Mouse (Mus musculus) lung, postnatal 0 days (tissue): ENCODE measurements at regions not wholly inside any gene's neighbourhood (a gene's known extent, or its start where the extent isn't known, plus 50 kb on each side); places are given as distances from the start of the nearest gene placed in this dataset.

Experiments
- CTCF ChIP-seq: IDR thresholded peaks from 2 replicates; pipeline ENCODE4 v1.5.1; 2016; ENCODE audit warnings: antibody characterized with exemption, mild to moderate bottlenecking
- EP300 ChIP-seq: IDR thresholded peaks from 2 replicates; pipeline ENCODE4 v1.6.1; 2016; ENCODE audit warnings: antibody characterized with exemption, mild to moderate bottlenecking, control low read depth

DNA sequence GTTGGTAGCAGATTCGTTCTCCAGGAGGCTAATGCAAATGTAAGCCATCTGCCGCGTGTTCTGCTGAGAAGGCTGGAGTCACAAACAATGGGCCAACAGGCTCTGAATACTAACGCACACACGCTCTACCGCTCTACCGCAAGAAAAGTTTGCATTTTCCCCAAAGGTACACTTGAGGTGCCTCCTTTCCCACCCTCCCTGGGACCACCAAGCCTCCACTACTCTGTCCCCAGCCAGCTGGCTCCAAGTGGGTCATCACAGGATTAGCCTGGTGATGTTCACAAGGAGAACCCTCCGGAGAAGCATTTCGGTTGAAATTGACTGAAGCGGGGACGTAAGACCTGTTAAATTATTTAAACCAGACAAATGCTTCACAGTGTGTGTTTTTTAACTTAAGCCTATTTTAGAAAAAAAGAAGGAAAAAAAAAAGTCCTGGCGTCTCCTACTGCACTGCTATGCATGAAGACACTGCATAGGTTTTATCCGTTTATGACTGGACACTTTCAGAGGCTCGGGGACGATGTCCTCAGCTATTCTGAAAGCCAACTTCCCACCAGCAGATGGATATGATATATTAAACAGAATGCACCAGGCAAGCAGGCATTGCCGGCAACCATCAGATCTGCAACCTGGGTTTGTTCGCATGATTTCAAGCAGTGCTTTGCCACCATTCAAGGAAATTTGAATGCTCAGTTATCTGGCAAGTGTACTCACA lies 187.8 kb downstream of the Rwdd3 start:
- TF ChIP-seq CTCF (no peak), EP300 (no peak)
